Mouse (Mus musculus) embryonic fibroblast, embryonic 13.5 days (primary cell): ENCODE data around the gene Tcea3.
A peak's percentile ranks its signal among the peaks of the same experiment; 100 is the strongest.

Experiments
- CTCF ChIP-seq: IDR thresholded peaks from 2 replicates; pipeline ENCODE4 v1.5.1; 2011; ENCODE audit warnings: mild to moderate bottlenecking, control low read depth, low read length, moderate library complexity, borderline replicate concordance; ENCODE audit not compliant: insufficient read depth
- POLR2A ChIP-seq: IDR thresholded peaks from 2 replicates; pipeline ENCODE4 v1.6.1; 2011; ENCODE audit warnings: low read depth, mild to moderate bottlenecking, control low read depth, low read length, moderate library complexity

DNA sequence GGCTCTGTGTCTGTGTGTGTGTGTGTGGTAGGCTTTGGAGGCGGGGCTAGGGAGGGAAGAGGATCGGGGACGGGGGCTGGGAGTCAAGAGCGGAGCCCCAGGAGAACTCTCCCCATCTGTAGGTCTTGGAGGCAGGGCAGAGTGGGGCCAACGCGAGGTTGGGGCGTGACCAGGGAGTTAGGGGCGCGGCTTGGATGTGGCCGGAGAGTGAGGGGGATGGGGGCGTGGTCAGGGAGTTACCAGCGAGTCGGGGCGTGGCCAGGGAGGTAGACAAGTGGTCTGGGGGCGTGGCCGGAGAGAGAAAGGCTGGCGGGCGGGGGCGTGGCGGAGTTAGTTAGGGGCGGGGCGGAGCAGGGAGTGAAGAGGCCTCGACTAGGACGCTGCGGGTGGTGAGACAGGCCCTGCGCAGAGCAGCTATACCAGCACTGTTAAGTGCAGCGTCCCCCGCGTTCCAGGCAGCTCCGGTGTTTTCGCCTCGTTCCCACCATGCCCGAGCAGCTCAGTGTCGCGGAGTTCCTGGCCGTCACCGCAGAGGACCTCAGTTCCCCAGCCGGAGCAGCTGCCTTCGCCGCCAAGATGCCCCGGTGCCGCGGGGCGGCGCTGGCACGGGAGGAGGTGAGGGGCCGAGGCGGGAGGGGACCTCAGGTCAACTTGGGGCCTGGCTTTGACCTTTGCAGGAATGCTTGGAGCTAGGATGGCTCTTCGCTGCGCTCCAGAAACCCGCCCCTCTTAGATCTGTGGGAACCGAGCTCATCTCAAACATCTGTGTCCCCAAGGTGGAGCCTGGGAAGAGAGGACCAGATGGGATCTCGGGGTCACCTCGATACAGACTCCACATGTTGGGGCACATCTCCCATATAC lies 41.3 kb upstream of the Tcea3 start, which contains the start of gene Asap3:
- TF ChIP-seq CTCF (no peak), POLR2A (peak; percentile 95)
